Mouse (Mus musculus): ENCODE results near the gene Rhox13.

The Rhox13 gene

GRCm38 (mm10) chrX:38120982-38121381 is at the start of gene Rhox13:
TSS of gene Rhox13 (plus strand) at chrX:38121219.
- DNase-seq, result no peak

- peak; percentile 46 for DNase-seq
Observed at GRCm38 (mm10) chrX:38084226-38084625, 36.8 kb upstream of the Rhox13 start.

GRCm38 (mm10) chrX:38085041-38085440 is 36.0 kb upstream of the Rhox13 start, which contains the start of gene Rhox11:
TSS of gene Rhox11 (minus strand) at chrX:38085141.
- DNase-seq, result no peak

GRCm38 (mm10) chrX:38110807-38111206 is 10.2 kb upstream of the Rhox13 start, which contains the start of gene Rhox12:
TSS of gene Rhox12 (minus strand) at chrX:38110907.
- DNase-seq, result no peak

- no peak for DNase-seq
Observed at GRCm38 (mm10) chrX:38121478-38121877, 459 bp downstream of the Rhox13 start.

GRCm38 (mm10) chrX:38159097-38159496 is 38.1 kb downstream of the Rhox13 start:
- DNase-seq, result no peak

- no peak for DNase-seq
Observed at GRCm38 (mm10) chrX:38165315-38165714, 44.3 kb downstream of the Rhox13 start.

- no peak for DNase-seq
Observed at GRCm38 (mm10) chrX:38166064-38166463, 45.0 kb downstream of the Rhox13 start.

GRCm38 (mm10) chrX:38166592-38166991 is 45.6 kb downstream of the Rhox13 start:
- no peak for DNase-seq

Data from lung, postnatal 14 days (tissue).